Mouse (Mus musculus) liver, embryonic 14.5 days (tissue): ENCODE data around the gene Kctd2.

Experiments
- CTCF ChIP-seq: IDR thresholded peaks from 2 replicates; pipeline ENCODE4 v1.5.1; 2016; ENCODE audit warnings: antibody characterized with exemption, low read depth, control low read depth
- EP300 ChIP-seq: IDR thresholded peaks from 2 replicates; pipeline ENCODE4 v1.6.1; 2016; ENCODE audit warnings: antibody characterized with exemption, low read depth

GRCm38 (mm10) chr11:115450176-115450575 lies 30.2 kb downstream of the Kctd2 start:
- TF ChIP-seq EP300, result no peak
- no peak for TF ChIP-seq CTCF
